Mouse (Mus musculus) CD4-positive helper T cell, adult 2 months (primary cell): Measurements from ENCODE around the gene Fat4.

Source experiments
- DNase-seq: peaks from one replicate; pipeline ENCODE4 v3.0.0-alpha.2; 2012; ENCODE audit warnings: low read depth, missing footprints, low spot score

Fat4 gene

GRCm38 (mm10) chr3:38957186-38957585 is 70.4 kb downstream of the Fat4 start:
- no peak for DNase-seq

- DNase-seq = no peak
These were observed 75.6 kb downstream of the Fat4 start for GRCm38 (mm10) chr3:38962328-38962727.

GRCm38 (mm10) chr3:38967480-38967879 is 80.7 kb downstream of the Fat4 start:
- no peak for DNase-seq

- no peak for DNase-seq
These were observed 99.6 kb downstream of the Fat4 start for GRCm38 (mm10) chr3:38986379-38986778.

GRCm38 (mm10) chr3:38989181-38989580 is 102.4 kb downstream of the Fat4 start:
- DNase-seq = no peak

- no peak for DNase-seq
These were observed 113.3 kb downstream of the Fat4 start for GRCm38 (mm10) chr3:39000011-39000410.

GRCm38 (mm10) chr3:39010544-39010943 is 123.8 kb downstream of the Fat4 start:
- no peak for DNase-seq

GRCm38 (mm10) chr3:39017633-39018032 is 130.9 kb downstream of the Fat4 start:
- no peak for DNase-seq

- DNase-seq = no peak
These were observed 149.4 kb downstream of the Fat4 start for GRCm38 (mm10) chr3:39036113-39036512.

GRCm38 (mm10) chr3:39046425-39046824 is 159.7 kb downstream of the Fat4 start:
- DNase-seq = no peak

GRCm38 (mm10) chr3:39047621-39048303 is 161.0 kb downstream of the Fat4 start:
- no peak for DNase-seq

- no peak for DNase-seq
These were observed 161.5 kb downstream of the Fat4 start for GRCm38 (mm10) chr3:39048304-39048667.

- no peak for DNase-seq
These were observed 163.4 kb downstream of the Fat4 start for GRCm38 (mm10) chr3:39050130-39050529.

GRCm38 (mm10) chr3:39053072-39053471 is 166.3 kb downstream of the Fat4 start:
- no peak for DNase-seq
